Mouse (Mus musculus): ENCODE data around the gene Acp4.
A peak's percentile ranks its signal among the peaks of the same experiment; 100 is the strongest.
"Not testable (repeated sequence)": the region's sequence is repeated elsewhere in the genome, so short reads cannot be mapped to it uniquely, and the experiment has no call there.

The Acp4 gene

GRCm38 (mm10) chr7:44257278-44257677, at the start of gene Acp4:
TSS of gene Acp4 (minus strand) at chr7:44257378.
- DNase-seq (ENCODE audit: low read depth in 2 of 2, low spot score in 2 of 2): no peak

- no peak for DNase-seq (ENCODE audit: low read depth in 2 of 2, low spot score in 2 of 2)
Measured at GRCm38 (mm10) chr7:44306516-44307240, 49.5 kb upstream of the Acp4 start, which contains the start of gene Clec11a. TSS of gene Clec11a (minus strand) at chr7:44306902.

DNA sequence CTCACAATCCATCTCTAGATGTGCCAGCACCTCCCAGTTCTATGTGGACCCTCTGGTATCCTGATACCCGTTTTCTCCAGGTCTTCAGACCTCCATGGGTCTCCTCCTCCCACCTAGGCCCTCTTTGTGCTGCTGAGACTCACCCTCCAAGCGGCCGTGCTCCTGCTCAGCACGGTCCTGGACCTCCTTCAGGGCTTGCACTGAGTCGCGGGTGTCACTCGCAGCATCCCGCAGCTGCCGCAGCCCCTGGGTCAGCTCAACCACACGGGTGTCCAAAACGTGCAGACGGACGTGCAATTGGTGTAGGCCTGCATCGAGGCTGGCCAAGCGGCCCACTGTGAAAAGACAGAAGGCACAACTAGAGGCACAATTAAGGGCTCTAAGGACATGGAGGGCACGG, 48.5 kb upstream of the Acp4 start:
- DNase-seq (ENCODE audit: low read depth in 2 of 2, low spot score in 2 of 2): no peak

GRCm38 (mm10) chr7:44304775-44305641, 47.8 kb upstream of the Acp4 start:
- peak; percentile 94 to 95 for DNase-seq (ENCODE audit: low read depth in 2 of 2, low spot score in 2 of 2)

- no peak for DNase-seq (ENCODE audit: low read depth in 2 of 2, low spot score in 2 of 2)
Measured at GRCm38 (mm10) chr7:44304463-44304774, 47.2 kb upstream of the Acp4 start.

GRCm38 (mm10) chr7:44303346-44304340, 46.5 kb upstream of the Acp4 start:
- DNase-seq (ENCODE audit: low read depth in 2 of 2, low spot score in 2 of 2): no peak

DNA sequence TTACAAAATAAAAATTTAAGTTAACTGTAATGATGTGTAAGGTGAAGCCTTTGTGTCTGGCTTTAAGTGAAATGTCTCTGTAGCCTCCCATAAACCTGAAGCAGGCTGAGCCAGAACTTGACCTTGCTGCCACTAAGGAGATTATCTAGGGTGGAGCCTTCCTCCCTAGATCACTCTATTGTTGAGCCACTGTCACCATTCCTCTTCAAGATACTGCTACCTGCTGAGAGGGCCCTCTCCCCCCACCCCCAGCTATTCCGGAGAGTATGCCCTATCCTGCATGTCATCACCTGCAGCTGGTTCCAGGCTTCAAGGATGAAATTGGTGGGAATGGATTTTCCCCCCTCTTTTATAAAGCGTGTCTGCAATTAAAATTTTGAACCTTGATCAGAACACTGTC, 40.3 kb upstream of the Acp4 start:
- not testable (repeated sequence) for DNase-seq (ENCODE audit: low read depth in 2 of 2, low spot score in 2 of 2)

DNA sequence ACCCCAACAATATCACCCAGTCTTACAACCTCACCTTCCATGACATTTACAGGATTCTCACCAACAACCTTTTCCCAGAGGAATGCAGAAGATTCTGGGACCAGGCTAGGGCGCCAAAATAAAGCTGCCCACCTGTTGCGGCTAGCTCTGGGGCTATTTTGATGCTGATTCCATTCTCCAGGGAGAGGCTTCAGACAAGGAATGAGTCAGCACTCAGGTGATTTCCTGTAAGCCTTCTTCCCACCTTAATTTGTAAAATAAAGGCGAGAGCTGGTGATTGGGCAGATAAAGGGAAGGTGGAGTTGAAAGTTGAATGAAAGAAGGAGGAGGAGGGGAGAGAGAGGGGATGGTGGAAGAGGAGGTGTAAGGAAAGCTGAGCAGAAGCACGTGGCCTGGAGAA, 34.2 kb upstream of the Acp4 start:
- DNase-seq (ENCODE audit: low read depth in 2 of 2, low spot score in 2 of 2): no peak

GRCm38 (mm10) chr7:44290986-44291385, 33.8 kb upstream of the Acp4 start:
- no peak for DNase-seq (ENCODE audit: low read depth in 2 of 2, low spot score in 2 of 2)

DNA sequence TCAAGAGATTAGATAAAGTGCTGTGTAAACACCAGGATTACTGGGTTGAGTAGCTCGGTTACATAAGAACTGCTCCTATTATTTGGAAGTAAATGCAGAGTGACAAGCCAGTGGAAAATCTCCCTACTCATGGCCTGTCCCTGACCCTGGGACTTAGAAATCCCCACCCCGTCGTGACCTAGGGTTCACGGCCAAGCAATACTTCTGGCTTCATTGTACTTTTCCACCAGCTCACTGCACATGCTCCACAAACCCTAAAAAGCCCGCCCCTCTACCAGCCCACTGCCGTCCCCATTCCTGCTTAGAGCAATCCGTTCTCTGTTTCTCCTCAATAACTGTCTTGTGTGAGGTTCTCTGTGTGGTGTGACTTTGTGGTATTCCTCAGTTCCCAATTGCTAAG, 30.6 kb upstream of the Acp4 start:
- no peak for DNase-seq (ENCODE audit: low read depth in 2 of 2, low spot score in 2 of 2)

- no peak for DNase-seq (ENCODE audit: low read depth in 2 of 2, low spot score in 2 of 2)
Measured at GRCm38 (mm10) chr7:44281586-44281985, 24.4 kb upstream of the Acp4 start.

DNA sequence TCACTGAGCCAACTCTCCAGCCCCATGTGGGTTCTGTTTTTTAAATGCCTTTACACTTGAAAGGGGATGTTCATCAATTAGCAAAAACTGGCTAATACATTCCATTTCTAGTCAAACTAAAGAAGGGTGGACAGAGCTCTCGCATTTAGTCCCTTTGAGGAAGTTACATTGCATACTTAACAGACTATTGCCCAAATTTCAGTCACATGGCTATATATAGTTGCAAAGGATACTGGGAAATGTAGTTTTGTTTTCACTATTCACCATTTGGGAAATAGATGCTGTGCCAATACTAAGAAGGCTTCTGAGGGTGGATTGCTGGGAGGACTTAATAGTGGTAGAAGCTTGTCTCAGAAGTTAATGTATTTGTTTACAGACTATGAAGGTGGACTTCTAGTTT, 23.8 kb upstream of the Acp4 start:
- no peak for DNase-seq (ENCODE audit: low read depth in 2 of 2, low spot score in 2 of 2)

GRCm38 (mm10) chr7:44277250-44277622, 20.1 kb upstream of the Acp4 start:
- peak in 1 of 2 experiments; percentile 42 for DNase-seq (ENCODE audit: low read depth in 2 of 2, low spot score in 2 of 2)

- DNase-seq (ENCODE audit: low read depth in 2 of 2, low spot score in 2 of 2): no peak
Measured at GRCm38 (mm10) chr7:44276461-44277249, 19.5 kb upstream of the Acp4 start.

DNA sequence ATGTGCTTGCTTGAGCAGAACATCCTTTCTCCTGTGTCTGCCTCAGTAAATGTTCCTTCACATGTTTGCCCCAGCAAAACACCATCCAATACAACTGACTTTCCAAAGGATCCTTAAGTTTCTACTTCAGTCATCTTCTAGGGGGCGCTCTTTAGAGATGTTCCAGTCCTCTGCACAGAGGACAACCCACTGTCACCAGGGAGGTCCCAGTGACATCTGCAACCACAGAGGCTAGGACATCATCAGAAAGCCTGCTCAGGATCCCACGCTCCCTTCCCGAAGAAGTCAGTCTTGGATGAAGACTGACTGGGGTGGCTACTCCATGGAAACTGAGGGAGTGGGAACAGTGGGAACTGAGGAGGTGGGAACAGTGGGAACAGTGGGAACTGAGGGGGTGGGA, 18.4 kb upstream of the Acp4 start:
- no peak for DNase-seq (ENCODE audit: low read depth in 2 of 2, low spot score in 2 of 2)

GRCm38 (mm10) chr7:44274096-44274495, 16.9 kb upstream of the Acp4 start:
- DNase-seq (ENCODE audit: low read depth in 2 of 2, low spot score in 2 of 2): no peak

DNA sequence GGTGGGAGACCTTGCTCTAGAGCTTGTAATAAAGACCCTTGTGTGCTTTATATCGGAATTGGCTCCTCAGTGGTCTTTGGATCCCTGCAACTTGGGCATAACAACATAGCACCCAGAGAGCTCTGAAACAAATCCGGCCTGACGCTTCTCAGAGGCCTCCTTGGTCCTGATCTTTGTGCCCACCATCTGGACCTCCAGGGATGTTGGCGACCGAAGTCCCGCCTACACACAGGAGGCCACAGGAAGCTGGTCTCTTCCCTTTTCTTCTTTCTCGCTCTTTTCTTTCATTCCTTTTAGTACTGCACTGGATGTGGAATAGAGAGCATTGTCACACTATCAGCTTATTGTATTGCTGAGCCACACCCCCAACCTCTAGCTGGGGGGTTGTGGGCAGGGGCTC, 16.3 kb upstream of the Acp4 start:
- no peak for DNase-seq (ENCODE audit: low read depth in 2 of 2, low spot score in 2 of 2)

DNA sequence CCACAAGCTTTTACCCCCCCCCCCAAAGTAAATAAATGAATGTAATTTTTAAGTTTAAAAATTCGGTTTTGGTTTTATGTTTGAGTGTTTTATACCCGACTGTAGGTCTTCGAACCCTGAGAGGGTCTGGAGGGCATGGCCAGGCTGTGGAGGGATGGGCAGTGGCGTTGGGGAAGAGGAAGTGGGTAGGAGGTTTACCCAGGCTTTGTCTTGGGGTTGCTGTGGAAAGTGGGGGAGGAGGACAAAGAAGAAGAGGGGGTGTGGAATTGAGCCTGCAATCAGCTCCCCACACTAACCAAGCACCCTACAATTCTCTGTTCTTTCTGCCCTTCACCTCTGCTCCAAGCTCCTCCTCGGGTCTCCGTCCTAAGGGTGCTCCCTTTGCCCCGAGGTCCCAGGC, 15.4 kb upstream of the Acp4 start:
- no peak for DNase-seq (ENCODE audit: low read depth in 2 of 2, low spot score in 2 of 2)

DNA sequence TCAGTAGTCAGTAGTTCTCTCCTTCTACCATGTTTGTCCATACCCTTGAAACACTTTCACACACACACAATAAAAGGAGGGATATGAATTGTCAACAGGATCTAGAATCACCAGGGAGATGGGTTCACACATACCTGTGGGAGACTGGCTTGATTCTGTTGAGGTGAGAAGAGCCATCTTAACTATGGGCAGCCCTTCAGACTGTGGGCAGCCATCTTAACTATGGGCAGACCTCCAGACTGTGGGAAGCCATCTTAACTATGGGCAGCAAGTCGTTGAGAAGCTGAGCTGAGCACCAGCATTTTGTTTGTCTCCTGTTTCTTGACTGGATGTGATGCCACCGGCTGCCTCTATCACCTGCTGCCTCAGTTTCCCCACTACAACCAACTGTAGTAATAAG, 14.1 kb upstream of the Acp4 start:
- DNase-seq (ENCODE audit: low read depth in 2 of 2, low spot score in 2 of 2): no peak

GRCm38 (mm10) chr7:44269397-44269796, 12.2 kb upstream of the Acp4 start:
- DNase-seq (ENCODE audit: low read depth in 2 of 2, low spot score in 2 of 2): no peak

GRCm38 (mm10) chr7:44268117-44268516, 10.9 kb upstream of the Acp4 start:
- DNase-seq (ENCODE audit: low read depth in 2 of 2, low spot score in 2 of 2): no peak
